Mouse (Mus musculus) embryonic facial prominence, embryonic 10.5 days (tissue): ENCODE results near the gene Col4a2. TPM values are rescaled to one million over a fixed set of nuclear protein-coding genes. Genes with fewer than 3 reads are reported as not detected.

ENCODE experiments used
- DNase-seq: peaks from one replicate; pipeline ENCODE4 v3.0.0-alpha.2; 2017; ENCODE audit warnings: low spot score
- H3K27ac ChIP-seq: fragments of 300-500 bp; sonication (generic); replicated peaks from 2 replicates; pipeline ENCODE4 v1.5.1; 2016; ENCODE audit warnings: mild to moderate bottlenecking
- H3K27me3 ChIP-seq: fragments of 300-500 bp; sonication (generic); replicated peaks from 2 replicates; pipeline ENCODE4 v1.6.1; 2016; ENCODE audit warnings: low read depth, mild to moderate bottlenecking; ENCODE audit not compliant: poor library complexity, severe bottlenecking
- H3K36me3 ChIP-seq: fragments of 300-500 bp; sonication (generic); replicated peaks from 2 replicates; pipeline ENCODE4 v1.6.1; 2016; ENCODE audit warnings: mild to moderate bottlenecking, moderate library complexity
- H3K4me1 ChIP-seq: fragments of 300-500 bp; sonication (generic); 2 replicates; pipeline ENCODE4 v1.6.1; 2016
- H3K4me3 ChIP-seq: fragments of 300-500 bp; sonication (generic); 2 replicates; pipeline ENCODE4 v1.5.1; 2016; ENCODE audit warnings: mild to moderate bottlenecking, moderate library complexity
- H3K9me3 ChIP-seq: fragments of 300-500 bp; sonication (generic); 2 replicates; pipeline ENCODE4 v1.6.1; 2016; ENCODE audit warnings: mild to moderate bottlenecking
- WGBS: fragments of 180-500 bp; shearing (Covaris S2); methylation state at CpG from one replicate; pipeline ENCODE4 v1.1.7; 2016; 5-methylcytosine and 5-hydroxymethylcytosine counted together
- polyA plus RNA-seq: library from polyadenylated mRNA; unstranded; fragments of >200 nt; fragmentation: Nextera tagmentation; extraction: Ambion mirVana; gene quantifications from 2 replicates; pipeline ENCODE4 v1.2.1, GENCODE M21; 2016

Col4a2 gene
- polyA plus RNA-seq, 1 experiment from 2014 or later: 54.7 TPM

- 41% methylated on average over 6 of the region's 6 CpGs for WGBS
- H3K36me3 ChIP-seq: peaks cover 65% of the 10 kb centered on the region
Measured at GRCm38 (mm10) chr8:11419232-11419631, 106.6 kb downstream of the Col4a2 start.

GRCm38 (mm10) chr8:11419645-11420044 is 107.0 kb downstream of the Col4a2 start:
- Histone ChIP-seq H3K36me3 (peaks cover 64% of the 10 kb centered on the region), H3K9me3 (no peaks in the 10 kb centered on the region), H3K4me1 (peaks cover 9% of the 10 kb centered on the region), H3K4me3 (no peak overlapping the region), H3K27ac (no peak overlapping the region), H3K27me3 (no peaks in the 10 kb centered on the region)
- WGBS: 11% methylated on average over 2 of the region's 2 CpGs
- peak; percentile 71 for DNase-seq

More at GRCm38 (mm10) chr8:11419232-11419631, 106.6 kb downstream of the Col4a2 start:
- peaks cover 9% of the 10 kb centered on the region for H3K4me1 ChIP-seq
- no peak overlapping the region for H3K4me3 ChIP-seq
- no peaks in the 10 kb centered on the region for H3K27me3 ChIP-seq
- H3K9me3 ChIP-seq: no peaks in the 10 kb centered on the region
- no peak for DNase-seq
- H3K27ac ChIP-seq: no peak overlapping the region; the same call in 1 of the 2 replicates

- no peaks in the 10 kb centered on the region for H3K9me3 ChIP-seq
- no peak overlapping the region for H3K4me3 ChIP-seq
- no peak overlapping the region for H3K27ac ChIP-seq
- DNase-seq: peak; percentile 71
- H3K36me3 ChIP-seq: peaks cover 65% of the 10 kb centered on the region
- peaks cover 16% of the 10 kb centered on the region for H3K4me1 ChIP-seq
- WGBS: 50% methylated on average over 14 of the region's 14 CpGs
- no peaks in the 10 kb centered on the region for H3K27me3 ChIP-seq
Measured at GRCm38 (mm10) chr8:11421105-11421504, 108.5 kb downstream of the Col4a2 start.

GRCm38 (mm10) chr8:11421968-11422367 is 109.4 kb downstream of the Col4a2 start:
- Histone ChIP-seq H3K9me3 (no peaks in the 10 kb centered on the region), H3K27me3 (no peaks in the 10 kb centered on the region), H3K4me1 (peaks cover 16% of the 10 kb centered on the region), H3K36me3 (peaks cover 70% of the 10 kb centered on the region), H3K4me3 (no peak overlapping the region), H3K27ac (no peak overlapping the region)
- no peak for DNase-seq
- WGBS: 86% methylated on average over 6 of the region's 6 CpGs

- Histone ChIP-seq H3K9me3 (no peaks in the 10 kb centered on the region), H3K4me3 (no peak overlapping the region), H3K27ac (no peak overlapping the region), H3K36me3 (peaks cover 81% of the 10 kb centered on the region), H3K27me3 (no peaks in the 10 kb centered on the region), H3K4me1 (peaks cover 16% of the 10 kb centered on the region)
- 65% methylated on average over 7 of the region's 7 CpGs for WGBS
- DNase-seq: no peak
Measured at GRCm38 (mm10) chr8:11423091-11423490, 110.5 kb downstream of the Col4a2 start.

- no peaks in the 10 kb centered on the region for H3K27me3 ChIP-seq
- WGBS: 58% methylated on average over 5 of the region's 5 CpGs
- no peaks in the 10 kb centered on the region for H3K4me1 ChIP-seq
- H3K9me3 ChIP-seq: no peaks in the 10 kb centered on the region
- H3K4me3 ChIP-seq: no peak overlapping the region
- DNase-seq: peak; percentile 32
- H3K27ac ChIP-seq: no peak overlapping the region
- peaks cover 91% of the 10 kb centered on the region for H3K36me3 ChIP-seq
Measured at GRCm38 (mm10) chr8:11430688-11431087, 118.1 kb downstream of the Col4a2 start.

- WGBS: 60% methylated on average over 12 of the region's 12 CpGs
- DNase-seq: no peak
- Histone ChIP-seq H3K36me3 (peaks cover 94% of the 10 kb centered on the region), H3K9me3 (no peaks in the 10 kb centered on the region), H3K27me3 (0 out of 2 replicates have a peak, but pooled peaks cover 11% of the 10 kb centered on the region), H3K4me1 (0 out of 2 replicates have a peak, but pooled peaks cover 5% of the 10 kb centered on the region), H3K27ac (no peak overlapping the region), H3K4me3 (no peak overlapping the region)
Measured at GRCm38 (mm10) chr8:11437862-11438261, 125.3 kb downstream of the Col4a2 start.

GRCm38 (mm10) chr8:11441291-11441690 is 128.7 kb downstream of the Col4a2 start:
- no peak for DNase-seq
- no peak overlapping the region for H3K27ac ChIP-seq
- H3K9me3 ChIP-seq: no peaks in the 10 kb centered on the region
- H3K36me3 ChIP-seq: peaks cover 94% of the 10 kb centered on the region
- 0 out of 2 replicates have a peak, but pooled peaks cover 11% of the 10 kb centered on the region for H3K27me3 ChIP-seq
- 93% methylated on average over 6 of the region's 6 CpGs for WGBS
- H3K4me1 ChIP-seq: 0 out of 2 replicates have a peak, but pooled peaks cover 5% of the 10 kb centered on the region
- no peak overlapping the region for H3K4me3 ChIP-seq

- H3K4me3 ChIP-seq: no peak overlapping the region
- WGBS: 91% methylated on average over 9 of the region's 9 CpGs
- no peak overlapping the region for H3K27ac ChIP-seq
- H3K4me1 ChIP-seq: no peaks in the 10 kb centered on the region
- H3K27me3 ChIP-seq: no peaks in the 10 kb centered on the region
- no peak for DNase-seq
- no peaks in the 10 kb centered on the region for H3K9me3 ChIP-seq
- H3K36me3 ChIP-seq: peaks cover 99% of the 10 kb centered on the region
Measured at GRCm38 (mm10) chr8:11443611-11444010, 131.0 kb downstream of the Col4a2 start.

GRCm38 (mm10) chr8:11444216-11444615 is 131.6 kb downstream of the Col4a2 start:
- 87% methylated on average over 7 of the region's 7 CpGs for WGBS
- H3K27me3 ChIP-seq: no peaks in the 10 kb centered on the region
- no peaks in the 10 kb centered on the region for H3K9me3 ChIP-seq
- H3K36me3 ChIP-seq: peaks cover 98% of the 10 kb centered on the region
- no peak overlapping the region for H3K27ac ChIP-seq
- no peaks in the 10 kb centered on the region for H3K4me1 ChIP-seq
- DNase-seq: no peak
- H3K4me3 ChIP-seq: no peak overlapping the region

GRCm38 (mm10) chr8:11445790-11446189 is 133.2 kb downstream of the Col4a2 start:
- H3K9me3 ChIP-seq: no peaks in the 10 kb centered on the region
- no peak overlapping the region for H3K4me3 ChIP-seq
- H3K27me3 ChIP-seq: no peaks in the 10 kb centered on the region
- H3K4me1 ChIP-seq: peaks cover 11% of the 10 kb centered on the region
- DNase-seq: no peak
- H3K36me3 ChIP-seq: peaks cover 83% of the 10 kb centered on the region
- no peak overlapping the region for H3K27ac ChIP-seq
- 95% methylated on average over 13 of the region's 13 CpGs for WGBS

- Histone ChIP-seq H3K27ac (no peak overlapping the region), H3K4me3 (no peak overlapping the region), H3K4me1 (peaks cover 22% of the 10 kb centered on the region), H3K9me3 (no peaks in the 10 kb centered on the region), H3K27me3 (peaks cover 4% of the 10 kb centered on the region; the same call in 1 of the 2 replicates), H3K36me3 (peaks cover 60% of the 10 kb centered on the region)
- DNase-seq: no peak
- 93% methylated on average over 23 of the region's 23 CpGs for WGBS
Measured at GRCm38 (mm10) chr8:11447910-11448570, 135.4 kb downstream of the Col4a2 start.
